Mouse (Mus musculus) limb, embryonic 11.5 days (tissue): ENCODE data around the gene Znrf4. TPM values are rescaled to one million over a fixed set of nuclear protein-coding genes. Genes with fewer than 3 reads are reported as not detected.
A peak's percentile ranks its signal among the peaks of the same experiment; 100 is the strongest.

Experiments used
- ATAC-seq: fragments of 200-750 bp; cut with Nextera tagmentation; 2 replicates; pipeline ENCODE4 v1.8.0; 2017; ENCODE audit warnings: low read depth; ENCODE audit not compliant: insufficient number of reproducible peaks, low FRiP score, low TSS enrichment
- DNase-seq: peaks from one replicate; pipeline ENCODE4 v3.0.0-alpha.2; 2015; ENCODE audit warnings: low spot score
- H3K27ac ChIP-seq: fragments of 300-500 bp; sonication (generic); replicated peaks from 2 replicates; pipeline ENCODE4 v1.5.1; 2014; ENCODE audit warnings: low read depth, mild to moderate bottlenecking, low read length
- H3K27me3 ChIP-seq: fragments of 300-500 bp; sonication (generic); 2 replicates; pipeline ENCODE4 v1.6.1; 2014; ENCODE audit warnings: mild to moderate bottlenecking, low read length, mixed read lengths; ENCODE audit not compliant: control insufficient read depth, insufficient read depth
- H3K36me3 ChIP-seq: fragments of 300-500 bp; sonication (generic); 2 replicates; pipeline ENCODE4 v1.6.1; 2014; ENCODE audit warnings: mild to moderate bottlenecking, low read length, moderate library complexity, mixed read lengths; ENCODE audit not compliant: control insufficient read depth, insufficient read depth
- H3K4me1 ChIP-seq: fragments of 300-500 bp; sonication (generic); 2 replicates; pipeline ENCODE4 v1.6.1; 2014; ENCODE audit warnings: low read length, mixed read lengths; ENCODE audit not compliant: control insufficient read depth, insufficient read depth
- H3K4me2 ChIP-seq: fragments of 300-500 bp; sonication (generic); 2 replicates; pipeline ENCODE4 v1.6.1; 2014; ENCODE audit warnings: low read depth, mild to moderate bottlenecking, moderate library complexity; ENCODE audit not compliant: severe bottlenecking
- H3K4me3 ChIP-seq: fragments of 300-500 bp; sonication (generic); 2 replicates; pipeline ENCODE4 v1.5.1; 2014; ENCODE audit warnings: low read depth, low read length
- H3K9ac ChIP-seq: fragments of 300-500 bp; sonication (generic); 2 replicates; pipeline ENCODE4 v1.6.1; 2014; ENCODE audit warnings: mild to moderate bottlenecking, low read length
- H3K9me3 ChIP-seq: fragments of 300-500 bp; sonication (generic); 2 replicates; pipeline ENCODE4 v1.6.1; 2016; ENCODE audit warnings: low read length; ENCODE audit not compliant: control insufficient read depth
- WGBS: fragments of 180-500 bp; shearing (Covaris S2); extraction: QIAGEN DNeasy Blood & Tissue Kit; methylation state at CpG from one replicate; pipeline ENCODE4 v1.1.7; 2014; 5-methylcytosine and 5-hydroxymethylcytosine counted together
- polyA plus RNA-seq: library from polyadenylated mRNA; unstranded; fragments of >200 nt; fragmentation: Nextera tagmentation; extraction: Ambion mirVana; gene quantifications from 2 replicates; pipeline ENCODE4 v1.2.1, GENCODE M21; 2014

Gene Znrf4
- polyA plus RNA-seq, 1 experiment from 2014 or later, result not detected

- Histone ChIP-seq H3K4me3 (no peak overlapping the region), H3K4me2 (no peak overlapping the region), H3K27ac (no peak overlapping the region), H3K27me3 (no peaks in the 10 kb centered on the region), H3K4me1 (peaks cover 3% of the 10 kb centered on the region), H3K9ac (no peak overlapping the region), H3K9me3 (peaks cover 10% of the 10 kb centered on the region), H3K36me3 (no peaks in the 10 kb centered on the region; the same call in 1 of the 2 replicates)
- ATAC-seq (peak; percentile 21; the same call in 1 of the 2 replicates), DNase-seq (peak; percentile 70)
- WGBS, result 12% methylated on average over 12 of the region's 12 CpGs
Observed at GRCm38 (mm10) chr17:56488028-56488427, 24.2 kb downstream of the Znrf4 start.

DNA sequence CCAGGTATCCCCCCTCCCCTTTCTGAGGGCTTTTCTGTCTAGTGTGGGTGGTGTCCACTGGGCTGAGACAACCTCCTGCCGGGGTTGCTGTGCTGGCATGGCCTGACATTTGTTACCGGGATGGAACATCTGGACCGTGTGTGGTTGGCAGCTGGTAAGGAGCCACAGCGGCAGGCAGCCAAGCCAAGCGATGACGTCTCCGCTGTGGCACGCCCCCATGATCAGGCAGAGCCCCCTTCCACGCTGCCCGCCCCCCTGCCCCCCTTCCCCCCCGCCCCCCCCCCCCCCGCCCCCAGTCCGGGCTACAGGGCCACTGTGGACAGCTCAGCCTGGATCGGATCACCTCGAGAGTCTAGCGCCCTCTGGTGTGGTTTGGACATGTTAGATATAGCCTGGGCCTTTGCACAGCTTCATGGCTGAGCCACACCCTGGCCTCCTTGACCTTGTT, 24.8 kb downstream of the Znrf4 start:
- no peak overlapping the region for H3K27ac ChIP-seq
- peak overlapping the region; percentile 7; the same call in 1 of the 2 replicates for H3K4me2 ChIP-seq
- ATAC-seq (peak; percentile 81), DNase-seq (peak; percentile 78)
- WGBS, result 2% methylated on average over 12 of the region's 16 CpGs
- peaks cover 6% of the 10 kb centered on the region for H3K9me3 ChIP-seq
- peak overlapping the region; percentile 4; the same call in 1 of the 2 replicates for H3K9ac ChIP-seq
- no peaks in the 10 kb centered on the region; the same call in 1 of the 2 replicates for H3K36me3 ChIP-seq
- H3K27me3 ChIP-seq, result no peaks in the 10 kb centered on the region
- H3K4me1 ChIP-seq, result peaks cover 3% of the 10 kb centered on the region
- no peak overlapping the region for H3K4me3 ChIP-seq

- Histone ChIP-seq H3K9me3 (no peaks in the 10 kb centered on the region; the same call in 1 of the 2 replicates), H3K27ac (no peak overlapping the region), H3K27me3 (no peaks in the 10 kb centered on the region), H3K4me2 (no peak overlapping the region), H3K36me3 (no peaks in the 10 kb centered on the region; the same call in 1 of the 2 replicates), H3K4me3 (no peak overlapping the region), H3K9ac (no peak overlapping the region), H3K4me1 (peaks cover 3% of the 10 kb centered on the region)
- no peak for ATAC-seq
- no peak for DNase-seq
- WGBS, result 92% methylated on average over 9 of the region's 9 CpGs
Observed at GRCm38 (mm10) chr17:56485926-56486325, 26.3 kb downstream of the Znrf4 start.

GRCm38 (mm10) chr17:56485118-56485517, 27.1 kb downstream of the Znrf4 start:
- Histone ChIP-seq H3K36me3 (no peaks in the 10 kb centered on the region; the same call in 1 of the 2 replicates), H3K27me3 (no peaks in the 10 kb centered on the region), H3K27ac (no peak overlapping the region), H3K9ac (no peak overlapping the region), H3K9me3 (no peaks in the 10 kb centered on the region), H3K4me3 (no peak overlapping the region), H3K4me1 (peaks cover 3% of the 10 kb centered on the region), H3K4me2 (no peak overlapping the region)
- no peak for DNase-seq
- no peak for ATAC-seq
- 72% methylated on average over 9 of the region's 9 CpGs for WGBS

DNA sequence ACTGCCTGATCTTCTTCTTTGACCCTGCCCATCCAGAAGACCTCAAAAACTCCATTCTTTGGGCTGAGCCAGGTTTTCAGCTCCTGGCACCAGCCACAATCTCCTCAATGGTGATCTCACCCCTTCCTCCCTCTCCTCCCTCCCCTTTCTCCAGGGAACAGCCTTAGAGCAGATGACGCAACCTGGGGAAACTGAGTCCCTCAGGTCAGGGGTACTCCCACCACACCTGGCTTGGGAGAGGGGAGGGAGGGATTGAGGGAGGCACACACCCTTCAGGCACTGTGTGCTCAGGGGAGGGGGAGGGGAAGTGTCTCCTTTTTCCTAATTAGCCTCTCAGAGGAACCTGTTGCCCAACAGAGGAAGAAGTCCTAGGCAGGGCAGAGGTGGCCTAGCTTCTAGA, 29.6 kb downstream of the Znrf4 start:
- WGBS, result 86% methylated on average over 1 of the region's 1 CpGs
- Histone ChIP-seq H3K4me3 (no peak overlapping the region), H3K27ac (no peak overlapping the region), H3K9me3 (no peaks in the 10 kb centered on the region), H3K36me3 (no peaks in the 10 kb centered on the region; the same call in 1 of the 2 replicates), H3K27me3 (no peaks in the 10 kb centered on the region), H3K9ac (no peak overlapping the region), H3K4me1 (no peaks in the 10 kb centered on the region; the same call in 1 of the 2 replicates), H3K4me2 (no peak overlapping the region)
- ATAC-seq, result no peak
- no peak for DNase-seq

- H3K27ac ChIP-seq, result no peak overlapping the region
- no peak for ATAC-seq
- WGBS, result 18% methylated on average over 6 of the region's 6 CpGs
- no peak overlapping the region for H3K4me2 ChIP-seq
- no peaks in the 10 kb centered on the region for H3K36me3 ChIP-seq
- no peak overlapping the region; the same call in 1 of the 2 replicates for H3K9ac ChIP-seq
- H3K4me3 ChIP-seq, result no peak overlapping the region
- peak; percentile 85 for DNase-seq
- peaks cover 12% of the 10 kb centered on the region for H3K4me1 ChIP-seq
- no peaks in the 10 kb centered on the region for H3K9me3 ChIP-seq
- peaks cover 14% of the 10 kb centered on the region for H3K27me3 ChIP-seq
Observed at GRCm38 (mm10) chr17:56479358-56479757, 32.9 kb downstream of the Znrf4 start.

DNA sequence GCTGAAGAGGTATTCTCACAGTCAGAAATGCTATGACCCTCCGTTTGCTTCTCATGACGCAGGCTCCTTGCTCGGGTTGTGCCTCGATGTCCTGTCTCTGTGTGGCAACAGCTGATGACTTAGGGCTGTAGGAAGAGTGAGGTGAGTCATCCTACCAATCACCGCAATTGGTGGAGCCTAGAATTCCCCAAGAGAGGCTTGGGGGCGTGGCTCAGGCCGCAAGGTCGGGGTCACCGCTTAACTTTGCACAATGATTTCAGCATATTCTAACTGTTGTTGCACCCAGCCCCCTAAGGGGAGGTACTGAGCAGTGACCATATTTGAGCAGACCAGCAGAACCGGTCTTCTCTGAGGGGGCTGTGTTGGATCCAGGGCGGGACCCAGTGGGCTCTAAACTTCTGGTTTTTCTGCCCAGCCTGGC, 34.0 kb downstream of the Znrf4 start:
- Histone ChIP-seq H3K4me2 (no peak overlapping the region), H3K36me3 (no peaks in the 10 kb centered on the region), H3K9ac (no peak overlapping the region), H3K9me3 (no peaks in the 10 kb centered on the region), H3K27ac (no peak overlapping the region), H3K27me3 (peaks cover 25% of the 10 kb centered on the region), H3K4me1 (peaks cover 24% of the 10 kb centered on the region), H3K4me3 (no peak overlapping the region)
- 61% methylated on average over 11 of the region's 11 CpGs for WGBS
- ATAC-seq, result no peak
- DNase-seq, result no peak

DNA sequence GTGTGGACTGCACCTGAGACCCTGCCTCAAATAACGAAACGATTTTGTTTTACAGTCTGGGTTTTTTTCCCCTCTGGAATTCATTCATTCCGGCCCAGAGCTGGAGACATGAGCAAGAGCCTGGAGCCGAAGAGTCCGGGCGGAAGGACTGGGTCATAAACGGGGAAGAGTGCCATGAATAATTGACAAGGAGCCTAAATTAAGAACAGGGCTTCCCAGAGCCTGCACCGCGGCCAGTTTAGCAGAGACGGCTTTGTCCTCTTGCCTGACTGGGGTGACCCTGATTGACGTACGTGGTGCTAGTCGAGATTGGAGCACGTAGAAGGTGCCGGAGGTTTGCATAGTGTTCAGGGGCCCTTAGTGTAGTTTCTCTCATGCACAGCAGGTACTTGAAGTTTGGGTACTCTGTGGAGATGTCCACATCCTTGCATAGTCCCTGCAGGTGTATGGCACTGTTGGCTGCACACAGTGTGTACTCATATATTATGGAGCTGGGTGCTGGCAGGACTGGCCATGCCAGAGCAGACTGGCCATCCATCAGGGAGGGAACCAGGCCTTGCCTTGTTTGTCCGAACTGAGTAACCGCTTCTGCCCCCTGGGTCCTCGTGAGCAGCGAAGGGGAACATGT, 34.9 kb downstream of the Znrf4 start:
- Histone ChIP-seq H3K4me3 (no peak overlapping the region), H3K27me3 (peaks cover 34% of the 10 kb centered on the region), H3K27ac (no peak overlapping the region), H3K36me3 (no peaks in the 10 kb centered on the region), H3K4me1 (peaks cover 29% of the 10 kb centered on the region), H3K4me2 (no peak overlapping the region), H3K9me3 (no peaks in the 10 kb centered on the region), H3K9ac (no peak overlapping the region)
- 74% methylated on average over 19 of the region's 19 CpGs for WGBS
- DNase-seq, result no peak
- ATAC-seq, result no peak
